Mouse (Mus musculus): ENCODE data around the gene Sema4f.

GRCm38 (mm10) chr6:82927617-82928016 lies 12.0 kb downstream of the Sema4f start:
- TF ChIP-seq USF1 (IDR thresholded peaks at IDR 0.05; ENCODE audit: low read depth) (no peak), CTCF (IDR thresholded peaks at IDR 0.05; ENCODE audit: control insufficient read depth, insufficient read depth, insufficient read length) (no peak), MYOG (IDR thresholded peaks at IDR 0.05; ENCODE audit: control insufficient read depth, extremely low read depth, insufficient read length) (no peak), CEBPB (IDR thresholded peaks at IDR 0.05; ENCODE audit: low read depth) (no peak), MAX (IDR thresholded peaks at IDR 0.05) (no peak), FOSL1 (IDR thresholded peaks at IDR 0.05; ENCODE audit: insufficient read depth, low read length, poor library complexity, severe bottlenecking) (no peak), MYOD1 (IDR thresholded peaks at IDR 0.05; ENCODE audit: control insufficient read depth, insufficient read length, low read depth) (no peak)

Measured in C2C12 (cell line).